Mouse (Mus musculus): ENCODE measurements around the gene Cst9. TPM values are rescaled to one million over a fixed set of nuclear protein-coding genes. Genes with fewer than 3 reads are reported as not detected.

The Cst9 gene
- total RNA-seq, 2 experiments from 2014 or later, result 2.5 to 4.0 TPM

- DNase-seq, result peak; percentile 18 to 37
- intact Hi-C loops (cut with DNase I), result loop anchor here (1.0 kb wide), 1 partner anchor 22 kb away; no protein-coding TSS in a partner anchor
Observed at GRCm38 (mm10) chr2:148874617-148875334, 39.8 kb downstream of the Cst9 start.

GRCm38 (mm10) chr2:148875335-148875811 lies 40.4 kb downstream of the Cst9 start, which contains the start of gene Cst3:
Cst3 (minus strand) TSS chr2:148875692.
- DNase-seq, result peak; percentile 96
- intact Hi-C loops (cut with DNase I), result no loop called here

- intact Hi-C loops (cut with DNase I), result no loop called here
- peak; percentile 46 to 59 for DNase-seq
Observed at GRCm38 (mm10) chr2:148877016-148877770, 42.2 kb downstream of the Cst9 start.

- intact Hi-C loops (cut with DNase I), result no loop called here
- DNase-seq, result peak in 1 of 2 experiments; percentile 20
Observed at GRCm38 (mm10) chr2:148878641-148879130, 43.7 kb downstream of the Cst9 start.

GRCm38 (mm10) chr2:148879199-148879598 lies 44.3 kb downstream of the Cst9 start:
- DNase-seq, result peak; percentile 56
- intact Hi-C loops (cut with DNase I), result no loop called here

GRCm38 (mm10) chr2:148884738-148885137 lies 49.8 kb downstream of the Cst9 start:
- peak in 1 of 2 experiments; percentile 17 for DNase-seq

More at GRCm38 (mm10) chr2:148884738-148885137, 49.8 kb downstream of the Cst9 start:
- intact Hi-C loops (cut with DNase I), result no loop called here

Other genes starting within 250 kb of the Cst9 start
- 1 to 10 TPM; 6.5 to 7.7 TPM for gene Nxt1, start 162.5 kb upstream of the Cst9 start, total RNA-seq (2021)
- gene Gzf1, start 154.1 kb upstream of the Cst9 start, total RNA-seq (2021), result 10 to 100 TPM; 20.6 to 21.3 TPM
- gene Napb, start 102.7 kb upstream of the Cst9 start, total RNA-seq (2021), result 1 to 10 TPM; 1.6 to 2.1 TPM
- not detected for gene Cstl1, start 84.8 kb upstream of the Cst9 start, total RNA-seq (2021)
- gene Cst11, start 63.6 kb upstream of the Cst9 start, total RNA-seq (2021), result not detected
- not detected for gene 8030411F24Rik, start 53.1 kb upstream of the Cst9 start, total RNA-seq (2021)
- gene Cst12, start 45.8 kb upstream of the Cst9 start, total RNA-seq (2021), result 1 to 10 TPM in 1 of 2 experiments, under 1 TPM in 1; 0.76 to 1.3 TPM
- gene Cst8, start 36.4 kb upstream of the Cst9 start, total RNA-seq (2021), result not detected
- not detected for gene Cst13, start 15.1 kb upstream of the Cst9 start, total RNA-seq (2021)
- gene 9230104L09Rik, start 29.9 kb downstream of the Cst9 start, total RNA-seq (2021), result 1 to 10 TPM in 1 of 2 experiments, under 1 TPM in 1; 0.78 to 1.1 TPM
- 100 to 1,000 TPM; 853 to 872 TPM for gene Cst3, start 40.5 kb downstream of the Cst9 start, total RNA-seq (2021)
- gene Gm1330, start 168.1 kb downstream of the Cst9 start, total RNA-seq (2021), result not detected
- gene Gm10750, start 182.1 kb downstream of the Cst9 start, total RNA-seq (2021), result not detected